Mouse (Mus musculus) adrenal gland, postnatal 36 days (tissue): ENCODE measurements at regions not wholly inside any gene's neighbourhood (a gene's known extent, or its start where the extent isn't known, plus 50 kb on each side); places are given as distances from the start of the nearest gene placed in this dataset.

Experiments used
- DNase-seq, 2 experiments: peaks; one replicate each; pipeline ENCODE4 v3.0.0; 2021; ENCODE audit warnings: mixed read lengths in 1 of 2

- peak; percentile 2 to 4 for DNase-seq
These were observed 148.4 kb upstream of the Ube3a start for GRCm38 (mm10) chr7:59080109-59080508.
